Mouse (Mus musculus): ENCODE measurements around the gene Prpsap1. TPM values are rescaled to one million over a fixed set of nuclear protein-coding genes. Genes with fewer than 3 reads are reported as not detected.
A peak's percentile ranks its signal among the peaks of the same experiment; 100 is the strongest.

Gene Prpsap1
- total RNA-seq, 2 experiments from 2014 or later = 107 TPM

GRCm38 (mm10) chr11:116447822-116448221 lies 46.2 kb downstream of the Prpsap1 start:
- intact Hi-C loops (cut with DNase I) = loop anchor here (2.0 kb wide), 1 partner anchor 129 kb away; no protein-coding TSS in a partner anchor
- DNase-seq = no peak

- intact Hi-C loops (cut with DNase I) = loop anchor here (2.0 kb wide), 1 partner anchor 128 kb away; no protein-coding TSS in a partner anchor
- DNase-seq = no peak
Observed at GRCm38 (mm10) chr11:116446308-116446887, 47.6 kb downstream of the Prpsap1 start.

GRCm38 (mm10) chr11:116445596-116446307 lies 48.2 kb downstream of the Prpsap1 start:
- intact Hi-C loops (cut with DNase I) = loop anchor here (2.0 kb wide), 1 partner anchor 127 kb away; no protein-coding TSS in a partner anchor
- DNase-seq = peak; percentile 93

- no peak for DNase-seq
- intact Hi-C loops (cut with DNase I) = no loop called here
Observed at GRCm38 (mm10) chr11:116443935-116444334, 50.1 kb downstream of the Prpsap1 start.

GRCm38 (mm10) chr11:116443311-116443710 lies 50.7 kb downstream of the Prpsap1 start:
- no peak for DNase-seq
- intact Hi-C loops (cut with DNase I) = no loop called here

GRCm38 (mm10) chr11:116442867-116443177 lies 51.2 kb downstream of the Prpsap1 start:
- DNase-seq = no peak
- intact Hi-C loops (cut with DNase I) = no loop called here

- no peak for DNase-seq
- intact Hi-C loops (cut with DNase I) = no loop called here
Observed at GRCm38 (mm10) chr11:116442129-116442866, 51.7 kb downstream of the Prpsap1 start.

- peak; percentile 41 for DNase-seq
- intact Hi-C loops (cut with DNase I) = no loop called here
Observed at GRCm38 (mm10) chr11:116440408-116441068, 53.5 kb downstream of the Prpsap1 start.

- no peak for DNase-seq
- intact Hi-C loops (cut with DNase I) = no loop called here
Observed at GRCm38 (mm10) chr11:116439269-116440240, 54.4 kb downstream of the Prpsap1 start.

GRCm38 (mm10) chr11:116437541-116437940 lies 56.5 kb downstream of the Prpsap1 start:
- no peak for DNase-seq
- intact Hi-C loops (cut with DNase I) = no loop called here

- intact Hi-C loops (cut with DNase I) = no loop called here
- no peak for DNase-seq
Observed at GRCm38 (mm10) chr11:116436725-116437331, 57.2 kb downstream of the Prpsap1 start.

- DNase-seq = no peak
- intact Hi-C loops (cut with DNase I) = no loop called here
Observed at GRCm38 (mm10) chr11:116435992-116436724, 57.8 kb downstream of the Prpsap1 start.

GRCm38 (mm10) chr11:116434967-116435752 lies 58.8 kb downstream of the Prpsap1 start:
- no peak for DNase-seq
- intact Hi-C loops (cut with DNase I) = no loop called here

GRCm38 (mm10) chr11:116434287-116434966 lies 59.6 kb downstream of the Prpsap1 start:
- peak; percentile 64 for DNase-seq
- intact Hi-C loops (cut with DNase I) = no loop called here

- peak; percentile 100 for DNase-seq
- intact Hi-C loops (cut with DNase I) = no loop called here
Observed at GRCm38 (mm10) chr11:116433356-116434286, 60.4 kb downstream of the Prpsap1 start, which contains the start of gene Ubald2. TSS of gene Ubald2 (plus strand) at chr11:116434094.

- DNase-seq = no peak
- intact Hi-C loops (cut with DNase I) = no loop called here
Observed at GRCm38 (mm10) chr11:116432593-116433355, 61.2 kb downstream of the Prpsap1 start.
